Mouse (Mus musculus) skeletal muscle tissue, adult 2 months (tissue): ENCODE results near the gene Sec22b.

Experiments used
- DNase-seq: peaks from one replicate; pipeline ENCODE4 v3.0.0-alpha.2; 2012; ENCODE audit warnings: low read depth, low spot score

Gene Sec22b

DNA sequence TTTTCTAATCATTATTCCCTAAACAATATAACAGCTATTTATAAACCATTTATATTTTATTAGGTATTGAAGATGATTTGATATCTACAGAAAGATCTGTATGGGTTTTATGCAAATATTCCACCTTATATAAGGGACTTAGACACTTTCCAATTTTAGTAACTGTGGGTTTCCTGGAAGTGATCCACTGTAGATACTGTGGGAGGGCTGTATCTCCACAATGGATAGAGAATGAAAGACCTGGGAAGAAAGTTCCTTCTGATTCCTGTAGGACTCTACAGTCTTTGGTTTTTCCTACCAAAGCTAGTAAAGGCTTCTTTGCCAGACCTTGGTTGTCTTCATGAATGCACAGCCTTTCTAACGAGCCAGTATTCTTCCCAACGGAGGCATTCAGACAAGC is 8.7 kb downstream of the Sec22b start:
- no peak for DNase-seq

DNA sequence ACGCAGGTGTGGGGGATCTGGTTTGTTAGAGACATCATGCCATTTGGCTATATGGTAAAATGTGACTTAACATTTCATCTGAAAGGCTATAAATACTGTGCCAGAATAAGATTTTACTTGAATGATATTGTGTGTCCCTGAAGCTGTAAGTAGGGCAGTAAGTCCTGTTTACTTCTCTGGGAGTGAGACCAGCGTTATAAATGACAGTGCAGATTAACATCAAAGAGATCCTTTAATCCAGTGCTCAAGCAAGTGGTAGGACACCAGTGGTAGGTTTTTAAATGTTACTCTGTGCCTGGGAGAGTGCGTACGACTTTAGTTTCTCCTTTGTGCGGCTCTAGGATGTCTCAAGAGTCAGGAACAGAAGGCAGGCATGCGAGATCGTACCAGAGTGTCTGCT is 10.1 kb downstream of the Sec22b start:
- DNase-seq: no peak

- no peak for DNase-seq
These were observed 14.1 kb downstream of the Sec22b start for GRCm38 (mm10) chr3:97915081-97915480.

- no peak for DNase-seq
These were observed 18.0 kb downstream of the Sec22b start for GRCm38 (mm10) chr3:97918885-97919550.

- no peak for DNase-seq
These were observed 24.3 kb downstream of the Sec22b start for GRCm38 (mm10) chr3:97925246-97925645.

GRCm38 (mm10) chr3:97927322-97927721 is 26.3 kb downstream of the Sec22b start:
- DNase-seq: no peak

DNA sequence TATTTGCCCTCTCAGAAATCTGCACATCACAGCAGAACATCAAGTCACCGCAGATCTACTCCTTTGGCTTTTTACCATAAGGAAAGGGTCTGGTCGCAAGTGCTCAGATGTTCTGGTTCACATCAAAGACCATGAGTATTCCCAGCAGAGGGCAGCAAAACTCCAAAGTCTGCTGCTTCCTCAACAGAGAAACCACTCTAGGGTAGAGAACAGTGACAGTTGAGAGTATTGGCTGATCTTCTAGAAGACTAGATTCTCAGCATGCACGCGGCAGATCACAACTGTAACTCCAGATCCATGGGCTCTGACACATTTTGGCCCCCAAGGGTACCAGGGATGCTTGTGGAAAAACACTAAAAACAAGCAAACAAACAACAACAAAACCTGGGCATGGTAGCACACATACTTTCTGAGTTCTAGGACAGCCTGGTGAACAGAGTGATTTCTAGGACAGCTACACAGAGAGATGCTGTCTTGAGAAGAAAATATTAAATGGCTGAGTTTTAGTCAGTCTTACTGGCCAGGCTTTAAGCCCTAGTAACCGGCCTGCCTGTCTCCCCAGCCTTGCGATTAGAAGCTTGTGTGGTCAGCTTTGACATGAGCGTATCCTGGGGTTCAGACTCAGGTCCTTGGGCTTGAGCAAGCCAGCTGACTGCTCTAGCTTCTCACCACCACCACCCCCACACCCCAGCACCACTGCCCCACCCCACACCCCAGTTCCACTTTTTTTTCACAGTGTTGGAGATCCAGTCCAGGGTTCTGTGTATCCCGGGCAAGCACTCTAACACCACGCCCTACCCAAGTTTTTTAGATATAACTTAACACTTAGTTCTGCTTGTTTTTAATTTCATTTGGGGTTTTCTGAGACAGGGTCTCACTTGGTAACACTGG is 28.2 kb downstream of the Sec22b start:
- peak; percentile 71 for DNase-seq

DNA sequence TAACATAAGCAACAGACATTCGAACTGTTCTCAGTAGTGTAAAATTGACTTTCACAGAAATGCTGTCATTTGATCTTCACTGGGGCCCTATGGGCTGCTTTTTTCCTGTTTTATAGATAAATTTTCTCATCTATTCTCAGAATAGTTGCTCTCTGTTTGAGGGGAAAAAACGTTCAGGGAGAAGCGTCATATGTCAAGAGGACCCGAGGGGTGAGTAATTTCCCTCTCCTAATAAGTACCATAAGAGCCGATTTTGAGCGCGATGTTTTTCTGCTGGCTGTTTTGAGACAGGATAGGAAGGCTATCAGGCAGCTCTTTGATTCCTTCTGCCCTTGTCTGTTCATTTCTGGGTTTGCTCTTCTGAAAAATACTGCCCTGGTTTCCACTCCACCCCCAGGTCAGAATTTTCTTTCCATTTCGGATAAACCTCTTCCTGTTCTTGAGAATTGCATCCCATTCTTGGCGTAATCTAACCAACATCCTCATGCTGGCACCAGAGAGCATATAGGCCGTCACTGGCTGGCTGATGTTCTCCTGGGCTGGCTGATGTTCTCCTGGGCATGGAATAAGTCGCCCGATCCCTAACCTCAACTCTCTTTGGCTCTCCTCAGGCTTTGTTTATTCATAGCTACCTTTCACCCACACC is 29.3 kb downstream of the Sec22b start:
- no peak for DNase-seq

DNA sequence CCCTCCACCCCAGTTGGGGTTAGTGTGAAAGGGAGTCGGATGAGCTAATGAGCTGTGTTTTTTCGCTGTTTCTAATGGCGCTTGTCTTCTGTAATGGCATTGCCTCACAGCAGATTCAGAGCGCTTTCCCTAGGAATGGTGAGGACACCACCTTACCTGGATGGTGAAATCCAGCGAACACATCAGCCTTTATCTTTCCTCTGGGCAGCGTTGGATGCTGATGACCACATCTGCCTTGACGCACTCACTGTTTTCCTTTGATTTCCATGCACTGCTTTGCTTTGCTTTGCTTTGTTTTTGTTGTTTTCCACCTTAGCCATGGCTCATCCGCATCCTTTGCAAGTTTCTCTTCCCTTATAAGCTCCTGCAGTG is 29.8 kb downstream of the Sec22b start:
- no peak for DNase-seq

DNA sequence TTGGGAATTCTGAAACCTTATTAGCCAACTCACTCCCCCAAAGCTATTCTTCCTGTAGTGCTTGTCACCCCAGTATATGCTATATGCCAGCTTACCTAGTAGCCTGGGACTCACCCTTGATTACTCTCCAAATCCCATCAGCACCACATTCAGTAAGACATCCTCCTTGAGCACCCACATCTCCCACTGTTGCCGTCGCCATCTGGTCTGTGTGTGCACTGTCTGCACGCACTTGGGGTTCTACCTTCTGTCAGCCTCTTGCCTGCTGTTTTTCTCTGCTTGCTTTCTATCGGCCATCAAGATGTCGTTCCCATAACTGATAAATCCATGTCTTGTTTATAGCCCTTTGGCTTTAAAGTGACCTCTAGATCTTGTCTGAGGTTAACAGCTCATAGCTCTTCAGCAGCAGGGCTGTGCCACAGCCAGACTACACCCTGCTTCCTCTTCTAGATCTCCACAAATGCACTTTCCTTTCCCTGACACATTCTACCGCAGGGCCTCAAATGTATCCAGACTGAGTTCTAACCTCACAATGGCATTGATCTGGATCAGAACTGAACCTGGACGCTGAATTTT is 30.4 kb downstream of the Sec22b start:
- DNase-seq: no peak

- DNase-seq: peak; percentile 45
These were observed 31.1 kb downstream of the Sec22b start for GRCm38 (mm10) chr3:97932131-97932530.

DNA sequence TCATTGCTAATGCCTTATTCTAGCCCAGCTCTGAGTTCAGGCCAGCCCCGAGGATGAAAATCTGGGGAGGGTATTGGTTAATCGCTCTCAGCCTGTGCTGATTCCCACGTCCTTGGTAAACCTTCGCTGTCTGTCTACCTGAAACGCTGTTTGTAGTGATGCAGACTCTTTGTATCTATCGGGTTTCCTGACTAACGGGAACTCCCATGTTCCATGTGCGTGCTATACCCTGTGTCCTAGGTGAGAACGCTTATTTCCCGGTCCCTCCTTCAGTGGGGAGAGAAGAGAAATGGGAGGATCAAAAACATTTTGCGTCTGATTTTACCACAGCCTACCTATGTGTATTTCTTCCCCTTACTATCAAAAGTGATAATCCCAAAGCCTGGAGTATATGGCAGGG is 31.8 kb downstream of the Sec22b start:
- DNase-seq: no peak

- no peak for DNase-seq
These were observed 32.3 kb downstream of the Sec22b start for GRCm38 (mm10) chr3:97933251-97933650.

- DNase-seq: no peak
These were observed 32.8 kb downstream of the Sec22b start for GRCm38 (mm10) chr3:97933811-97934210.

DNA sequence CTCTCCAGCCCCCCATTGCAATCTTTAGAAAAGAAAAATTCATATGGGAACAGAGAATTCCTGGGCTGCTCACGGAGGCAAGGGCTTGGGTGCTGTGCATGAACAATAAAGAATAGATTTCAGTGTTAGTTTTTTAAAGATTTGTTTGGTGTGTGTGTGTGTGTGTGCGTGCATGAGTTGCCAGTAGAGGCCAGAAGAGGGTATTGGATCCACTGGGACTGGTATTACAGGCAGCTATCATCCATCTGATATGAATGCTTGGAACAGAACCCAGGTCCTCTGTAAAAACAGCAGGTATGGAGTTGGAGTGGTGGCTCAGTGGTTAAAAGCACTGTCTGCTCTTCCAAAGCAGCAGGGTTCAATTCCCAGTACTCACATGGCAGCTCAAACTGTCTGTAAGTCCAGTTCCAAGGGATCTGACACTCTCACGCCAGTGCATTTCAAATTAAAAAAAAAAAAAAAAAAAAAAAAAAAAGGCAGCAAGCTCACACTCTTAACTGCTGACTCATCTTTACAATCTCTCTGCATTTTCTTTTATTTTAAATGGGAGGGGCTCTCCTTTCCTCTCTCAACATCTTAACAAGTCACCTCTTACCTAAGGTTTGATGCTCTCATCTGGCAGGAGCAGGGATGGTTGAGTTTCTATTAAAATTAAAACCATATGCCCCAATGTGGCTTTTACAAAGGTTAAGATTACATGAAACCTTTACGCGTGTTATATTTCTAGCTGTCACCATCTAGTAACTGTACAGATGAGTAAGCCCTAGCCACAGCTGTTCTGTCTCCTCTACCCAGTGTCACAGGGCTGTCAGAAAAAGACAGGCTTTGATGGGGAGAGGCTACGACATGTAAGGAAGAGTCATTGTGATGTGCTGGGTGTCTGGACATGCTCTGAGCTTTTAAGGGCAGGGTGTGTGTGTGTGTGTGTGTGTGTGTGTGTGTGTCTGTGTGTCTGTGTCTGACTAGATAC is 33.6 kb downstream of the Sec22b start:
- DNase-seq: no peak

- no peak for DNase-seq
These were observed 36.3 kb downstream of the Sec22b start for GRCm38 (mm10) chr3:97937068-97937944.

GRCm38 (mm10) chr3:97937945-97938266 is 36.9 kb downstream of the Sec22b start:
- DNase-seq: no peak

- DNase-seq: no peak
These were observed 38.0 kb downstream of the Sec22b start for GRCm38 (mm10) chr3:97938814-97939526.
